Mouse (Mus musculus): ENCODE measurements around the gene Olfr1419.

- no peak for TF ChIP-seq CTCF (conservative IDR thresholded peaks at IDR 0.05; ENCODE audit: low read length)
- TF ChIP-seq NANOG (IDR thresholded peaks at IDR 0.05; ENCODE audit: borderline replicate concordance, low read length): no peak
- no peak for TF ChIP-seq POU5F1 (IDR thresholded peaks at IDR 0.05; ENCODE audit: borderline replicate concordance, low read length)
These were observed 37.7 kb upstream of the Olfr1419 start for GRCm38 (mm10) chr19:11912533-11913121.

All from E14TG2a.4 (cell line).